Mouse (Mus musculus): ENCODE data around the gene Tifab.
"Not testable (repeated sequence)": the region's sequence is repeated elsewhere in the genome, so short reads cannot be mapped to it uniquely, and the experiment has no call there.

Gene Tifab

DNA sequence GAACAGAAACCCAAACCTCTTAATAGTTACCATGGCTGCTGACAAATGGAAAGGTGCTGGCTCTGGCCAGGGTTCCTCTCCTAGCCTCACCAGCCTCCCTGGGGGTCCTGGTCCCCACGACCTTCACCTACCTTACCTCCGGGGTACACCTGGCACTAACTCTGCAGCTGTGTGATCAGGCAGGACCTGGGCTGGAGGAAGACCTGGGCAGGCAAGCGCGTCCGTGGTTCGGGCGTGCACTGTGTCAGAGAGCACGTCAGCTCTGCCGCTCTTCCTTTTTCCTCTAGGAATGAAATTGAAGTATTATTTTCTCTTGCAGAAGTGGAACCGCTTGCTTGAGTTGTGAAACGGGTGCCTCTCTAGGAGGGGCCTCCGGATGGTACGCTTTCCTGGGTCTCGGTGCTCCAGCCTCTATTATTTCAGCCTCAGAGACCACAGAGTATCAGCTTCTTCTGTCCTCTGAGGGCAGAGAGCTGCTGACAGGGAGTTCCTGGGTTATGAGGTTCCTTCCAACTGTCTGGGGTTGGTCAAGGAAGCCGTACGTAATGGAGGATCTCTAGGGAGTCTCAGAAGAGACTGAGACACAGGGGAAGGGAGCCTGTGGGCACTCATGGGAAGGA, at the start of gene Tifab:
TSS of gene Tifab (minus strand) at position 470 of the 620 bp plus-strand sequence.
- no peak for DNase-seq

DNA sequence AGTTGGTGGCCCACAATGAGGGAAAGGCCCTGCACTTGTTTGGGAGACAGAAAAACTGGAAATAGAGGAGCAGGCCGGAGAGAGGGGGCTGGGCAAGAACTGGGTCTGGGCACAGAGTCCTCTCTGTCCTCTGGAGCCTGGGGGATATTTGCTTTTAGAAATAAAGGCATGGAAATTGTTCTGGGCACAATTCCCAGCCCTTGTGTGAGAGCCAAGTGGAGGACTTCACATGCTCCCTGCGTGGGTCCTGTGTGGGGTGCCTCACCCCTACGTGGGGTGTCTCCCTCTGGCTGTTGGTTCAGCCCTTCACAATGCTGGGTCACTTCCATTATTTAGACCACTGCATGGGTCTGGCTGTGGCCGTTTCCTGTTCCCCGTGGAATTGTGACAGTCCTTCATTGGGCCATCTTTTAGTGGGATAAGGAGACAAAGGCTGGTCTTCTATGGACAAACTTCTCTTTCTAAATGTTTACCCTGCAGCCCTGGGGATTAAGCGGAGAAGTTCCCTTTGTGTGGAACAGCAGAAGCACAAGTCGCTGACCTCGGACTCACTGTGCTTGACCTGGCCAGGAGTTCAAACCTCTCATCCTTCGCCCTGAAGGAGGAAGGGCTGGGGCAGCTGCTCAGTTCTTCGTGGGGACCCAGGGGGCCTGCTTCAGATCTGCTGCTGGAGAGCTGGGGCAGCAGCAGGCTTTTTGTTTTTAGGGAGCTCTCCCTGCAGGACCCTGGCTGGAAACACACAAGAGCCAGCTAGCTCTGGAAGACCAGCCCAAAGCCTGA, 47.7 kb upstream of the Tifab start:
- DNase-seq = no peak

DNA sequence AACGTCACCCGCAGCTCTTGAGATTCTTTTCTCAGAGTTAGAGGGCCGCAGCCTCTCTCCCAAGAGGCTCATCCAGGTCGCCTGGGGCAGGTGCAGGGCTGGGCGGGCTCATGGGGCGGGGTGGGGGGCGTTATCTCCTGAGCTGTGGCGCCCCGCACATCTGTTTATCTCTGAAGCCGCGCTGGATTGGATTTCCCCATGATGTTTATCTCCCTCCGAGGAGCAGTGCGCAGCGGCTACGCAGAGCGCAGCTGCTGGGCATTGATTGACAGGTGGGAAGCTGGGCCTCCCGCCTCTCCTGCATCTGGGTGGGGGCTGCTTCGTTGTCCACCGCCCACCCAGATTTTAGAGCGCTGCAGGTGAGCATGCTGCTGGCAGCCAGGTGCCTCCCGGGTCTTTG, 44.9 kb upstream of the Tifab start:
- DNase-seq = no peak

DNA sequence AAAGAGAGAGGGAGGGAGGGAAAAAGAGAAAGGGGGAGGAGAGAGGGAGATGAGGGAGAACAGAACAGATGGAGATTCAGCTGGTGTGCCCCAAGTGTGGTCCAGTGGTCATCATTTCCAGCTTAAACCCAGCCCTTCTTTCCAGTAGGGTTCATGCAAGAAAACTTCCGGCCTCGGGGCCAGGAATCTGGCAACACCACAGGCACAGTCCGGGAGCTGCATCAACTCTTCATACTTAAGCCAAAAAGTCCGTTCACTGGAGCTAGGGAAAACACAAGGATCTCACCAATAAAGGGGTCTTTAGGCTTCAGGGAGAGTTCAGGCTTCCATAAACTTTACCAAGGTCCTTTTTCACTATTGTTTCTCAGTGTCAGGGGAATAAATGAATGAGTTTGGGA, 44.2 kb upstream of the Tifab start:
- DNase-seq = no peak

DNA sequence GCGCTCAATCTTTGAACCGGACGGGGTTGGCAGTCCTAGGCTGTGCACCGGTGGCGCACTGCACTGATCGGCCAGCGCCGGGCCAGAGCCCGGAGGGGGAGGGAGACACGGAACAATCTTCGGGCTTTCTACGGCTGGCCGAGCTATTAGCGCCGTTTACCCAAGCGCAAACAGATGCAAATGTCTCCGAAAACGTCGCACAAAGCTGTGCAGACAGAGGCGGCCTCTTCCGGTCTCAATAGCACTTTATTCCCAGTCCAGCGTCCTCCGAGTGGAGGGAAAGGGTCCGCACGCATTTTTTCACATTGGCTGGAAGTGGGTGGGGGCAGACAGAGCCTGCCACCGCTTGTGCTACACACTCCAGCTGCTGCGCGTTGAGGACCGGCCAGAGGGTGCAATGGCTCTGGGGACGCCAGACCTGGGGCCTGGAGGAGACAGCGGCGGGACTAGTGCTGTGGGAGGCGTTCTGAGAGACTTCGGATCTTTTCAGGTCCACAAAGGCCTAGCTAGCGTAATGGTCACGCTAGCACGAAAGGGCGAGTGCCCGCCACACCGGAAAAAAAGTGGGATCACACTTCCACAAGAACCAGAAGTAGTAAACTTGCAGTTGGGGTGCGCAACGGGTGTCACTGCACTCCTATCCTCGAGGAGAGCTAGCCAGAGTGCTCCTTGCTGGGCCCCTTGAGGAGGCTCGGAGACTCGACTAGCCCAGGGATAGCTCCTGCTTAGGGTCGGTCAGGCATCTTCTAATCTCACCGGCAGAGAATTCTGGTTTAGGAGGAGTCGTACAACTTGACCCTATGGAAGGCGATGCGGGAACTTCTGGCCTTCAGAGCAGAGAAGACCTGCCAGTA, 43.5 kb upstream of the Tifab start:
- no peak for DNase-seq

DNA sequence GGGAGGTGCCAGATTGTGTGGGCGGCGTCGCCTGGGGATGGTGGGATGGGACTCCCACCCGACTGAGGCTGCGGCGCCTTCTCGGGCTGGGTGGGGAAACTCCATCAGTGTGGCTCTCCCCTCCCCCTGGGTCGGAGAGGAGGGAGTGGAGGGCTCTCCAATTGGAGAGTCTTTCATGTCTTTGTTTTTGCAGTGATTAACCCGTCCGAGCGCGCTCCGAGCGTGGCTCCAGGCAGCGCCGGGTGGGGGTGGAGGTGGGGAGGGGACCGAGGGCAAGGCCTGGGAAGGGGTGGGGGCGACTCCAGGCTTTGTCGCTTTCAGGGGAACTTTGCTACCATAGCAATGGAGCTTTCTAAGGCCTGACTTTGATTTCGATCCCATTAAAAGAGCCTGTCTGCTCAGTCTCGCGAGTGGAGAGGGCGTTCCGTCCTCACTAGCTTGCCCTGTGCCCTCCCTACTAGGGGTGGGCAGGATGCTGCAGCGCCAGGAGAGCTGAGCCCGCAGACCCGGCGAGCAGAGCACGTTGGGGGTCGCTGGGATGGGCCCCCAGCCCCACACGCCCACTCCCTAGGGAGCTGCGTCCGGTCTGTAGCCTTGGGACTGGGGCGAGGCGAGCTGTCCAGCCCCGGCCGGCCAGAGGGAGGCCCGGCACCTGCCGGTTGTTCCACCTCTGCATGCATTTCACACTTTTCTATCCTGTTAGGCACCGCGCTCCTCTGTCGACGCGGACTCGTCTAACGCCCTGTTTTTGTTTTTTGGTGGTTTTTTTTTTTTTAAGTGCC, 42.6 kb upstream of the Tifab start:
- DNase-seq = no peak

DNA sequence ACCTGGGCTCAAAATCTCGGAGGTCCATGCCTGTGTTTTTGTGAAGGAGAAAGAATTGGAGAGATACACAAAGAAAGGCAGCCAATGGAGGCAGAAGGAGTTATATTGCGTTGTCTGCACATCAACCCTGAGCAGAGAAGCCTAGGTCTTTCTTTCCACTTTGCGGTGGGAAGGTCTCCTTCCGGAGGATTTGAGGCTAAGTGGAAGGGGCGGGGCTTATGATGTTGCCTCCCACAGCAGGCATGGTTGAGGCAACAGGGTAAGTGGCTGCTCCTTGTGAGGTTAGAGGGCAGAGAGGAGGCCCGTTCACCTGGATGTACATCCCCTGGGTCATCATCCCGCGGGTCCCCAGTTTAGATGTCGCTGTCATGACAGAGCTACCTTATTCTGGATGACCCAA, 40.6 kb upstream of the Tifab start:
- no peak for DNase-seq

DNA sequence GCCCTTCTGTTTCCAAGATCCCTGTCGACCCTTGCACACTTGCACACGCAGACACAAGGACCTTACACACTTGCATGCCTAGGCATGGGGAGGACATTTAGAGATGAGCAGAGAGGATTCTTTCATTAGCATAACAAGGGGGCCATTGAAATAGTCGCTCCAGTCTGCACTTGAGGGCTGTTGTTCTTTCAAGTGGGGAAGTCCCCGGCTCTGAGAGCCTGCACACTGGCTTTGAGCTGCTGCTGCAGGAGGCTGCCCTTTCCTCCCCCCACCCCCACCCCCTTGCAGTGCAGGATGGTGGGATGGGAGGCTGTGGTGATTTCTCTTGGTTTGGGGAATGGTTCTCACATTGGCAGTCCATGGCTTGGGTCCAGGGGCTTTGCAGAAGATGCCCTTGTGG, 37.4 kb upstream of the Tifab start:
- DNase-seq = no peak

DNA sequence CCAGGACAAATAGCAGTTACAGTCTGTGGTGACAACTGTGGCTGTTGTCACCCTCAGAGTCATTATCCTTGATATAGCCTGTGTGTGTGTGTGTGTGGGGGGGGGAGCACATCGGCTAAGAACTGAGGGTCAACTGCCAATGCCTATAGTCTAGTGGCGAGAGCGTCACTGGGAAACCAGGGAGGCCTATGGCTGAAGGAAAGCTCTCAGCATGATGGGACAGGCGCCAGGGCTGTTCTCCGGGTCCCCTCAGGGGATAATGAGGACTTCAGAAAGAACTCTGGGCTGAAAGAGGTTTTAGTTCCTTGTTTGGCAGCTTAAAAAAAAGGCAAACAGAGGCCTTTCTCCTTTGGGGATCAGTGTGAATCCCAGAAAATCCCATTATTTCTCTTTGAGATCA, 35.9 kb upstream of the Tifab start:
- no peak for DNase-seq

DNA sequence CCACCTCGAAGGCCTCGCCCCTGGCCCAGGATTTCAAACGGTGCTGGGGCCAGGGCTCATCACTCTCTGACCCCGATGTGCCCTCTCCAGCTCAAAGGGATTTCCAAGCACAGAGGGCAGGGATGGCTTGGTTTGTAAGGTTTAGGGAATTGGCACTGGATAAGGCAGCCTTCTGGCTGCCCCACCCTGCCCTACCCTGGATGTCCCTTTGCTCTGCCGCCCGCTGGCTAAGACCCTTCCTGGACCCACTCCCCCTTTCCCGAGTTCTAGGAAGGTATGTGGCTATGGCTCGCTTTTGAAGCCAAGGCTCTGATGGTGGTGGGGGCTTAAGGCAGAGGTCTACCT, 30.4 kb upstream of the Tifab start:
- DNase-seq = no peak

DNA sequence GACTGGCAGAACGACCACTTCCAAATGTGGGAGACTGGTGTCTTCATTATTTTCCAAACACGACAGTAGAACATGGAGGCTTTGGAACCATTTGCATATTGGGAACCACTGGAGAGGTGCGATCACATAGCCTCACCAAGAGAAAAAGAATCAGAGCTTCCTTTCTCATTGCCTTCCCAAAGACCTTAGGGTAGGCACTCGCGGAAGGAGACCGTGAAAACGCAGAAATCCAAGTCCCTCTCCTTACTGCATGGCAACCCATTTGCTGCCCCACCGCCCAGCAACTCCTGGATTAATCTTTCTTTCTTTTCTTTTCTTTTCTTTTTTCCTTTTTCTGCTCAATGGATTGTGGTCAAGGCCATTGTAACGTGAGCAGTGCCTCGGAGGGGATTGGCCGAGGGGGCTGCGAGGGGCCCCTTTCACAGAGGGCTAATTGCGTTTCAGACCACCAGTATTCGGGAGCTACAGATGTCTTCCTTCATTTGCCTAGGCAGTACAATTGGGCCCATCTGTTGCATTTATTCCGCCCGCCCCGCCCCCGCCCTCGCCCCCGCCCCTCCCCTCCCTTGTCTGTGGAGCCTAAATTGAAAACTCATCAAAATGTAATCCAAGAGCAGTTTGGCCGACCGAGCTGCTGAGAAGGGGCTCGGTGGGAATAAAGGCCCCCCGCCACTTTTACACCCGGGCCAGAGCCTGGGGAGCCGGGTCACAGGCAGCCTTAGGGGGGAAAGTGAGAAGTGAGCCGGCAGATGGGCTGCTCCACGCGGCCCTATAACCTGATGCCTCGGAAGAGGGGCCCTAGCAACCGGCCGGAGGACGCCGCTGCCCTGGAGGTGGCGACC, 29.8 kb upstream of the Tifab start:
- DNase-seq = no peak

DNA sequence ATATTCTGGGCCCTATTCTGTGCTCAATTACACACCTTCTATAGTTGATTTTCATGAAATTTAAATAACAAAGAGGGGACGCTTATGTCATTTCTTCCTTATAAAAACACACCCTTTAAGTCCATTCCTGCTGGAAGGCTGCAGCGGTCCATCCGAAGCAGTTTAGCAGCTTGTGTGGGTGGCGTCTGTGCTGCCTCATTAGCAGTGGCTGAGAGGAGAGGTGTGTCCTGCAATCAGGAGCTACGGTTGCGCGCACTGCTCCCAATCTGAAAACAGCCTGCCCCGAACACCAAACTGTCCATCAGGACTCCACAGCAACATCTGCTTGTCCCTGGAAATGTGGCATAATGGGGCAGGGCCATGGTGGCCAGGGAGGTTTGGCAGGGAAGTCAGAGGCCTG, 20.8 kb upstream of the Tifab start:
- no peak for DNase-seq

DNA sequence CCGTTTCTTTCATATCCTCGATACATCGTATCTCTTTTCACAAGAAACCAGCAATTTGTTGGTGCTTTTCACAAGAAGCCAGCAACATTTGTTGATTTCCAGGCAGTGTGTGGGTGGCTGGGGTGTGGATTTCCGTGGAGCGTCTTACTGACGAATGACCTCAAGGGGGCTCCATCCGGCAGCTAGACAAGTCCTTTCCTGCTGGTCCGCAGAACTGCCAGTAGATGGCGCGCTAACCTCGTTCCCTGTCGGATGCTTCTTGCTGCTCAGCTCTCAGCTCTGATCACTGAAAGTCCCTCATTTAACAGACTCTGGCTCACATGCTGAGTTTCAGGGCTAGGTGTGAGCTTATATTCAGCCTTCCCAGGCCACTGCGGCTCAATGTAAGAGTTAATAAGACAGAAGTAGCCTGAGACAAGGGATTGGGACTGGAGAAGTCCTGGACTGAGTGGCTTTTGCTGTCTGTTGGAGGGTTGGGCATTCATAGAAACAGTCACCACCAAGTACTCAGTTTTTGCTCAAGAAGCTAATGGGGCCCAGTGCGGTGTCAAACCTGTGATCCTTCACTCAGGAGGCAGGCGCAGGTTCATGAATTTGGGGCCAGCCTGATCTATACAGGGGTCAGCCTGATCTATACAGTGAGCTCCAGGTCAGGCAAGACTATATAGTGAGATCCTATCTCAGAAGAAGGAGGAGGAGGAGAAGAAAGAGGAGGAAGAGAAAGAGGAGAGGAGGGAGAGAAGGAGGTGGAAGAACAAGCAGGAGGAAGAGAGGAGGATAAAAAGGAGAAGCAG, 19.0 kb upstream of the Tifab start:
- DNase-seq = peak; percentile 88

DNA sequence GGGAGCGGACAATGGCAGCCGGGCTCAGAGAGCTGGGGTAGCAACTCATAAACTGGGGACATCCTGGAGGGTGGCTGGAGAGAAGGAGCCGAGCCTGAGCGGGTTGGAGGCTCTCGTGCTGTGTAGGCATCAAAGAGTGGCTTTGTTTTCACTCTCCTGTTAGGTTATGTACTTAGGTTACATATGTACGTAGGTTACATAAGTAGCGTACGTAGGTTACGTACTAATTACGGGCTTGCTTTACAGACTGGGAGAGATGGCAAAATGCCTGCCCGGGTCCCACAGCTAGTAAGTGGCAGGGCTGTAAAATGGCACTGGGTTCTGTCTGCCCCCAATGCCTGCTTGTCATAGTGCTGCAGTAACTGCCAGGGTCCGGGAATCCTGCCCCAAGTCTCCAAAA, 18.3 kb upstream of the Tifab start:
- no peak for DNase-seq

DNA sequence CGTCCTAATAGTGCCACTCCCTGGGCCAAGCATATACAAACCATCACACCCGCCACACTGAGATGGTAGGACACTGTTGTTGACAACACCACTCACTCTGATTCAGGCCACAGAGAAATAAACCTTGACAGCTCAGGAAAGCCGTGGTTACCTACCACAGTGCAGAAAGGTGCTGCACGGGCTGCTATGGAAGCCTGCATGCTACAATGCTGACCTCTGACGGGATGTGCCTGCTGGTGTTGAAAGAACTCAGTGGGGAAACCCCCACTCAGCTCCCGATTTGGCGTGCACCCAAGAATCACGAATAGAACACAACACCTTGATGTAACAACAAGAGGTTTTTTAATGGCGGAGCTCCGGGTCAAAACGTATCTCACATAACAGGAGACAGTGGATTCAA, 17.1 kb upstream of the Tifab start:
- DNase-seq = not testable (repeated sequence)

DNA sequence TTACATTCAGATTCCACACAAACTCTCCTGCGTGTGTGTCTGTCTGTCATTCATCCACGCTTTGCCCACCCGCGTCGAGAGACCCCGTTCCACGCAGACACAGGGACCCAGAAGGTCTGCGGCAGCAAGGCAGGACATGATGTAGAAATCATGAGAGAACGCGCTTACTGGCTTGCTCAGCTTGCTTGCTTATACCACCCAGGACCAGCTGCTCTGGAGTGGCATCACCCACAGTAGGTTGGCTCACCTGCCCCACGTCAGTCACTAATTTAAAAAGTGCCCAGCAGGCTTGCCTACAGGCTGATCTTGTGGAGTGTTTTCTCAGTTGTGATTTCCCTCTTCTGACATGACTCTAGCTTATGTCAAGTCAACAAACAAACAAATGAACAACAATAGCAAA, 15.5 kb upstream of the Tifab start:
- DNase-seq = not testable (repeated sequence)

DNA sequence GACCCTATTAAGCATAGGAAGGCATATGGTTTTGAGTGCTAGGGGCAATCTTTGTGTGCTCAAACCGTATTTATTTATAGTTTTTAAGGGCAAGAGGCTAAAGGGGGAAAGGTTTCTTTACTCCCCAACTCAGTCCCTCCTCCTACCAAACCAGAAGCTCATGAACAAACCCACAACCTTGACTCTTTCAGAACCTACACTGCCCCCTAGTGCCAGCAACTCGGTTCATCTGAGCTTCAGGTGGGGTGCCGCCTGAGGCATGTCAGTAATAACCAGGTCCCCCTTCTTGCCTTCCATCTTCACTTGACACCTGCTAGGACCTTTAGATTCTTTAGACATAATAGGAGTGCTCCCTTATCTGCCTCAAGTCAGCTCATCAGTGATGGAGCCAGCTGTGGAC, 12.5 kb upstream of the Tifab start:
- peak; percentile 30 for DNase-seq

DNA sequence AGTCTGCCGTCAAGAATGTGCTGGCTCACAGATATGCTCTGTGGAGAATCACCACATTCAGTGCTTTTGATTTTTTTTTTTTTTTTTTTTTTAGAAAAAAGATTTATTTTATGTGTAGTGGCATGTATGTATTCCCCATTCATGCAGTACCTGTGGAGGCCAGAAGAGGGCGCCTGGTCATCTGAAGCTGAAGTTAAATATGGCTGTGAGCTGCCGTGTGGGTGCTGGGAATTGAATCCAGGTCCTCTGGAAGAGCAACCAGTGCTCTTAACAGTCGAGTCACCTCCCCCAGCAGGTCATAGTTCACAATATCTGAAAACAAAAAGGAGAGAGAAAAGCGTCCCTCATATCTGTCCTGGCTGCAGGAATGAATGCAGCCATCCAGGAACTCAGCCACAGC, 11.0 kb upstream of the Tifab start:
- DNase-seq = no peak

DNA sequence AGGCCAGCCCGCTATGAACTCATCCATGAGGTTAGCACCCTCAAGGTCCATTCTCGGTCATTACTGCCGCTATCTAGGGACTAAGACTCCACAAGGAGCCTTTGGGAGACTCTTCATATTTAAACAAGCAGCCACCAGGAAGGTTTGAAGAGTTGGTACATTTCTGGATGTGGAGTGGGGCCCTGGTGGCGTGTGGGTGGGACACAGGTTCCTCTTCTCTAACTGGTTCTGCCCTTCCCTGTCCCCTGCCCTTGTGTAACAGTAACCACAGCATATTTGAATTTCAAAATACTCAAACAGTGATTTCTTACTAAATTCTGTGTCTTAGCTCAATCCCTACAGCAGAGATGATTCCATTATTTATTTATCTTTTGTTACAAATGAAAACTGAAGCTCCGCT, 5.0 kb upstream of the Tifab start:
- DNase-seq = no peak

DNA sequence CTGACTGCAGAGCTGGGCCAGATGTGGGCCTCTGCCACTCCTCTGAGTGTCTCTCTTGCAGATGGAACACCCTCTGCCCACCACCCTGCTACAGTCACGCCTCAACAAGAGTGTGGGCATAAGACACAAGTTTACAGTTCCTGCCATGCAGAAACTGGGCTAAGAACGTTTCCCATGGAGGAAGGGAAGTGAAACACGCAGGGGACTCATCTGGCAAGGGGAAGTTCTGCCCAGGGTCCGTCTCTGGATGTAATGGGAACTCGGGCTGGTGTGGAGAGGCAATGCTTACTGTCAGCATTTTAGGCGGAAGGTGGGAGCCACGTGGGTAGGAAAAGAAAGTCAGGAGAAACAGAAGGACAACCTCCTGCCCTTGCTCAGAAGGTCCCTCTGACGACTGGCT, 2.7 kb upstream of the Tifab start:
- DNase-seq = peak; percentile 19

DNA sequence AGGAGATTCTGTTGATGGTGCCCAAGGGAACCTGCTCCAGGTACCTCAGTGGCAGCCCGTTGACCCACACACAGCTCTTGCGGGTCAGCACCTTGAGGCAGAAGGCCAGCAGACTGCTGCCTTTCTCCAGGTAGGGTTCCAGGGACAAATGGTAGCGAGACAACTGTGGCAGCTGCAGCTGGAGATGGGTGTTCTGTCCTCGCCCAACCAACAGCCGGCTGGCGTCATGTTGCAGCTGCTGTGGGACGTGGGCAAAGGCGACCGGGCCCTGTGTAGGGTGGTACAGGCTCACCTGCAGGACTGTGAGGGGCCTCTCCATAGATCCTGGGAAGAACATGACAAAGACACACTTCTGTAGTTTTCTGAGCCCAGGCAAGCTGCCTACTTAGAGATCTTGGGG, 2.4 kb downstream of the Tifab start:
- no peak for DNase-seq
